Mouse (Mus musculus): Measurements from ENCODE around the gene Rtbdn.

DNA sequence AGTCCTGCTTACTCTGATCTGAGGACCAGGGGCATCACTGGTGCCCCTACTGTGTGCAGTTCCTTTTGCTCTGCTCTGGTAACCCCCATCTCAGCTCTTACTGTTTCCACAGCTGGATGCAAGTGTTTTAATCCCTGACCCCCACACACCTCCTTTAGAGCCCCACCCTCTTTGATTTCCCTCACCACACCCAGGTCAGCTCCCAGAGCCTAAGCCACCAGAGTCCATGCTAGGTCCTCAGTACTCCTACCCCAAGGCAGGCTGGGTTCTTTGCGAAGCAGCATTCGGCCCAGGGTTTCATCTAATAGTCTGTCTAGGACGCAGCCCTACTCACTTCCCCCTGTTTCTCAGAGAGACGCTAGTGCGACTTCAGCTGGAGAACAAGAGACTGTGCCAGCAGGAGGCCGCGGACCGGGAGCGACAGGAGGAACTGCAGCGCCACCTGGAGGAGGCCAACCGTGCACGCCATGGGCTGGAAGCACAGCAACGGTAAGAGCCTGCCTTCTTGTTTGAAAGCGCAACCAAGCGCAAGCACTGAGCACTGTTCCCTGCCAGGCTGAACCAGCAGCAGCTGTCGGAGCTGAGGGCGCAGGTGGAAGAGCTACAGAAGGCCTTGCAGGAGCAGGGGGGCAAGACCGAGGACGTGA, 51.0 kb downstream of the Rtbdn start:
- TF ChIP-seq HCFC1 (IDR thresholded peaks at IDR 0.05; ENCODE audit: borderline replicate concordance, insufficient read depth, low read length) (no peak; the same call in 1 of the 2 replicates), ZC3H11A (IDR thresholded peaks at IDR 0.05; ENCODE audit: borderline replicate concordance, low read depth, low read length) (no peak), CHD2 (IDR thresholded peaks at IDR 0.05; ENCODE audit: low read depth, low read length) (no peak)

All from ES-E14 (cell line).